Mouse (Mus musculus) liver, adult 2 months (tissue): ENCODE data around the gene Olfr670. TPM values are rescaled to one million over a fixed set of nuclear protein-coding genes. Genes with fewer than 3 reads are reported as not detected.

Experiments used
- DNase-seq: peaks from one replicate; pipeline ENCODE4 v3.0.0-alpha.2; 2011; ENCODE audit warnings: low read depth, low spot score; ENCODE audit errors: extremely low read depth
- H3K27ac ChIP-seq: fragments of 200-500 bp; replicated peaks from 2 replicates; pipeline ENCODE4 v1.5.1; 2012; ENCODE audit warnings: low read depth, mild to moderate bottlenecking, control low read depth, inconsistent platforms, low read length; ENCODE audit not compliant: insufficient read depth
- H3K27me3 ChIP-seq: fragments of 200-500 bp; 2 replicates; pipeline ENCODE4 v1.6.1; 2012; ENCODE audit warnings: mild to moderate bottlenecking, moderate library complexity, low read length, inconsistent platforms; ENCODE audit not compliant: control insufficient read depth, insufficient read depth
- H3K36me3 ChIP-seq: fragments of 200-500 bp; 2 replicates; pipeline ENCODE4 v1.6.1; 2012; ENCODE audit warnings: low read length, inconsistent platforms; ENCODE audit not compliant: control insufficient read depth, insufficient read depth
- H3K4me1 ChIP-seq: fragments of 200-500 bp; 2 replicates; pipeline ENCODE4 v1.6.1; 2011; ENCODE audit warnings: low read length; ENCODE audit not compliant: control insufficient read depth, insufficient read depth
- H3K4me3 ChIP-seq: fragments of 200-500 bp; 2 replicates; pipeline ENCODE4 v1.5.1; 2011; ENCODE audit warnings: low read depth, mild to moderate bottlenecking, control low read depth, low read length, moderate library complexity; ENCODE audit not compliant: insufficient read depth
- H3K79me2 ChIP-seq: fragments of 200-500 bp; 2 replicates; pipeline ENCODE4 v1.6.1; 2012; ENCODE audit warnings: inconsistent platforms, mild to moderate bottlenecking, low read length, moderate library complexity; ENCODE audit not compliant: control insufficient read depth, insufficient read depth
- H3K9ac ChIP-seq: fragments of 200-500 bp; 2 replicates; pipeline ENCODE4 v1.6.1; 2012; ENCODE audit warnings: low read depth, mild to moderate bottlenecking, control low read depth, inconsistent platforms, low read length
- CTCF ChIP-seq: fragments of 200-500 bp; IDR thresholded peaks from 2 replicates; pipeline ENCODE4 v1.5.1; 2011; ENCODE audit warnings: low read depth, low read length, control low read depth
- POLR2A ChIP-seq: fragments of 200-500 bp; IDR thresholded peaks from 2 replicates; pipeline ENCODE4 v1.6.1; 2011; ENCODE audit warnings: low read length, control low read depth; ENCODE audit not compliant: insufficient read depth; ENCODE audit errors: extremely low read depth
- WGBS: fragments of 180-500 bp; shearing (Covaris S2); methylation state at CpG from one replicate; pipeline ENCODE4 v1.1.7; 2018; 5-methylcytosine and 5-hydroxymethylcytosine counted together
- polyA plus RNA-seq: library from polyadenylated mRNA; depleted of rRNA; stranded (reverse); fragments of >200 nt; gene quantifications from 2 replicates; pipeline ENCODE4 v1.2.3, GENCODE M21; 2012; rRNA removed
- total RNA-seq: library from RNA; depleted of rRNA; stranded (reverse); fragments of >200 nt; gene quantifications from 2 replicates; pipeline ENCODE4 v1.2.3, GENCODE M21; 2014; rRNA removed

Olfr670 gene
- total and polyA plus RNA-seq, 2 experiments = not detected

DNA sequence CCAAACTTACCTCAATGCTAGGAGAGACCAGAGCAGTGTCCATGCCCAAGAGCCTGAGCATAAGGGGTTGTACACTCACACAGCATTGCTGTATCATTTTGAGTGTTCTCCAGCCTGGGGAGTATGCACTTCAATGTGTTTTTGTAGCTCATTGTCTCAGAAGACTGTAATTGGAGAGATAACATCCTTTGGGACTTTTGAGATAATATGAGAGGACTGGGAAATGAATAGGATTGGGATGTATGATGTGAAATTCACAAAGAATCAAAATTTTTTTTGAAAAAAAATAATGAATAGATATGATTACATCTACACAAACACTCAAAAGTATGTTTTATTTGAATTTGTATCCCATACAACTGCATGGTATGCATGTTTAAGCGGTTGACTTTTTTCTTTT, 34.5 kb downstream of the Olfr670 start, which contains the start of gene Olfr668:
Gene Olfr668 (minus strand): TSS at position 101 of the 400 bp plus-strand sequence.
- no peak for DNase-seq
- Histone ChIP-seq H3K27me3 (no peaks in the 10 kb centered on the region), H3K36me3 (no peaks in the 10 kb centered on the region), H3K79me2 (no peaks in the 10 kb centered on the region), H3K27ac (no peak within 1 kb of the TSS), H3K4me1 (no peaks in the 10 kb centered on the region), H3K9ac (no peak within 1 kb of the TSS), H3K4me3 (no peak within 1 kb of the TSS)
- TF ChIP-seq CTCF (no peak), POLR2A (no peak)
- WGBS = 67% methylated on average over 1 of the region's 1 CpGs

- Histone ChIP-seq H3K27ac (no peak within 1 kb of the TSS), H3K4me3 (no peak within 1 kb of the TSS), H3K4me1 (no peaks in the 10 kb centered on the region), H3K36me3 (no peaks in the 10 kb centered on the region), H3K9ac (no peak within 1 kb of the TSS), H3K79me2 (no peaks in the 10 kb centered on the region), H3K27me3 (no peaks in the 10 kb centered on the region)
- WGBS = 80% methylated on average over 1 of the region's 1 CpGs
- no peak for TF ChIP-seq CTCF
- no peak for TF ChIP-seq POLR2A
- DNase-seq = no peak
These were observed 41.0 kb downstream of the Olfr670 start, which contains the start of gene Olfr667 for GRCm38 (mm10) chr7:104921382-104921781. Gene Olfr667 (minus strand): TSS chr7:104921482.

Other genes with a start within 250 kb of the Olfr670 start
- not detected in 2 replicates for gene Usp17le, start 185.2 kb downstream of the Olfr670 start, total RNA-seq
- gene Usp17le, start 185.2 kb downstream of the Olfr670 start, polyA plus RNA-seq = not detected in 2 replicates
- not detected in 2 replicates for gene Usp17lb, start 120.0 kb downstream of the Olfr670 start, total RNA-seq
- gene Usp17lb, start 120.0 kb downstream of the Olfr670 start, polyA plus RNA-seq = not detected in 2 replicates
- not detected in 2 replicates for gene Usp17la, start 105.6 kb downstream of the Olfr670 start, total RNA-seq
- not detected in 2 replicates for gene Usp17la, start 105.6 kb downstream of the Olfr670 start, polyA plus RNA-seq
- not detected in 2 replicates for gene Olfr665, start 84.6 kb downstream of the Olfr670 start, total RNA-seq
- gene Olfr665, start 84.6 kb downstream of the Olfr670 start, polyA plus RNA-seq = not detected in 2 replicates
- not detected in 2 replicates for gene Olfr666, start 66.7 kb downstream of the Olfr670 start, total RNA-seq
- not detected in 2 replicates for gene Olfr666, start 66.7 kb downstream of the Olfr670 start, polyA plus RNA-seq
- gene Olfr667, start 41.1 kb downstream of the Olfr670 start, total RNA-seq = not detected in 2 replicates
- not detected in 2 replicates for gene Olfr667, start 41.1 kb downstream of the Olfr670 start, polyA plus RNA-seq
- gene Olfr668, start 34.6 kb downstream of the Olfr670 start, total RNA-seq = not detected in 2 replicates
- not detected in 2 replicates for gene Olfr668, start 34.6 kb downstream of the Olfr670 start, polyA plus RNA-seq
- gene Olfr669, start 28.4 kb downstream of the Olfr670 start, total RNA-seq = not detected in 2 replicates
- not detected in 2 replicates for gene Olfr669, start 28.4 kb downstream of the Olfr670 start, polyA plus RNA-seq
- gene Olfr671, start 16.5 kb upstream of the Olfr670 start, total RNA-seq = not detected in 2 replicates
- not detected in 2 replicates for gene Olfr671, start 16.5 kb upstream of the Olfr670 start, polyA plus RNA-seq
- not detected in 2 replicates for gene Olfr672, start 39.4 kb upstream of the Olfr670 start, total RNA-seq
- not detected in 2 replicates for gene Olfr672, start 39.4 kb upstream of the Olfr670 start, polyA plus RNA-seq
- gene Olfr675, start 65.8 kb upstream of the Olfr670 start, total RNA-seq = not detected in 2 replicates
- gene Olfr675, start 65.8 kb upstream of the Olfr670 start, polyA plus RNA-seq = not detected in 2 replicates
- gene Olfr676, start 70.1 kb upstream of the Olfr670 start, total RNA-seq = not detected in 2 replicates
- gene Olfr676, start 70.1 kb upstream of the Olfr670 start, polyA plus RNA-seq = not detected in 2 replicates
- not detected in 2 replicates for gene Olfr677, start 88.8 kb upstream of the Olfr670 start, total RNA-seq
- gene Olfr677, start 88.8 kb upstream of the Olfr670 start, polyA plus RNA-seq = not detected in 2 replicates
- not detected in 2 replicates for gene Olfr678, start 101.9 kb upstream of the Olfr670 start, total RNA-seq
- not detected in 2 replicates for gene Olfr678, start 101.9 kb upstream of the Olfr670 start, polyA plus RNA-seq
- not detected in 2 replicates for gene Olfr679, start 118.6 kb upstream of the Olfr670 start, total RNA-seq
- not detected in 2 replicates for gene Olfr679, start 118.6 kb upstream of the Olfr670 start, polyA plus RNA-seq
- not detected in 2 replicates for gene Olfr680-ps1, start 130.2 kb upstream of the Olfr670 start, total RNA-seq
- gene Olfr680-ps1, start 130.2 kb upstream of the Olfr670 start, polyA plus RNA-seq = not detected in 2 replicates
- not detected in 2 replicates for gene Olfr681, start 154.2 kb upstream of the Olfr670 start, total RNA-seq
- not detected in 2 replicates for gene Olfr681, start 154.2 kb upstream of the Olfr670 start, polyA plus RNA-seq
- gene Olfr683, start 184.4 kb upstream of the Olfr670 start, total RNA-seq = not detected in 2 replicates
- not detected in 2 replicates for gene Olfr683, start 184.4 kb upstream of the Olfr670 start, polyA plus RNA-seq
- not detected in 2 replicates for gene Olfr684, start 201.0 kb upstream of the Olfr670 start, total RNA-seq
- not detected in 2 replicates for gene Olfr684, start 201.0 kb upstream of the Olfr670 start, polyA plus RNA-seq
- gene Olfr685, start 223.4 kb upstream of the Olfr670 start, total RNA-seq = not detected in 2 replicates
- gene Olfr685, start 223.4 kb upstream of the Olfr670 start, polyA plus RNA-seq = not detected in 2 replicates
- not detected in 2 replicates for gene Olfr686, start 244.9 kb upstream of the Olfr670 start, total RNA-seq
- gene Olfr686, start 244.9 kb upstream of the Olfr670 start, polyA plus RNA-seq = not detected in 2 replicates